Comparison of ENCODE assay signal across 20 mouse cellular contexts in the genomic region with DNA sequence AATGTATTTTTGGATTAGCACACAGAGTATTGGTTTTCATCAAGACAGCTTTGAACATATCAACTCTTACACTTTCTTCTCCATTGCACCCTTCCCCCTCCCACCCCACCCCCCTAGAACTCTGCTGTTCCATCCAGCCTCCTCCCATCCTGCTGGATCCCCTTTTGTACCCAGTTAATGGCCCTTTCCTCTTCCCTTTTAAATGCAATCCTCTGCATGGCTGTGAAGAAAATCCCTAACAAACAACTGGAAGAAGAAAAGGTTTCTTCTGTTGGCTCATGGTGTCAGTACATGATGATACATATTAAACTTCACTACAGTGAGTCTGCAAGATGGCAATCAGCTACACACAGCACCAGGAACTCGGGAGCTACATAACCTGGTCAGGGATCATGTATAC.
"Had no signal": no experiment of that assay in that cellular context is flagged by ENCODE, and none has a peak within 500 bp of the region (broad histone marks: within the 10 kb centered on the region; RNA-seq: fewer than 3 reads in every experiment).

No protein-coding gene starts in this region.

- H3K4me2 ChIP-seq: lung, embryonic 15.5 days; midbrain, embryonic 12.5 days; neural tube, embryonic 13.5 days; neural tube, embryonic 15.5 days had no signal

- H3K27ac ChIP-seq: lung, embryonic 15.5 days; midbrain, embryonic 10.5 days; midbrain, embryonic 12.5 days; neural tube, embryonic 13.5 days; neural tube, embryonic 15.5 days had no signal

- H3K9ac ChIP-seq: lung, embryonic 15.5 days; midbrain, embryonic 12.5 days; neural tube, embryonic 13.5 days; neural tube, embryonic 15.5 days had no signal

- H3K4me3 ChIP-seq: lung, embryonic 15.5 days; midbrain, embryonic 10.5 days; midbrain, embryonic 12.5 days; myocyte; neural tube, embryonic 13.5 days; neural tube, embryonic 15.5 days had no signal

- DNase-seq: lung, adult 2 months; lung, postnatal 14 days; lung, postnatal 36 days; midbrain, embryonic 14.5 days; retina, postnatal 1 day; right cerebral cortex, adult 18-20 months; right cerebral cortex, postnatal 25 days; right cerebral cortex, postnatal 4 days; spleen, adult 18-20 months; thymus, adult 18-20 months; thymus, postnatal 14 days; thymus, postnatal 36 days had no signal

- H3K36me3 ChIP-seq: lung, embryonic 15.5 days; midbrain, embryonic 10.5 days; midbrain, embryonic 12.5 days; neural tube, embryonic 13.5 days; neural tube, embryonic 15.5 days had no signal

- H3K4me1 ChIP-seq: lung, embryonic 15.5 days; midbrain, embryonic 10.5 days; midbrain, embryonic 12.5 days; neural tube, embryonic 13.5 days; neural tube, embryonic 15.5 days had no signal

- H3K27me3 ChIP-seq: lung, embryonic 15.5 days; midbrain, embryonic 12.5 days; neural tube, embryonic 13.5 days; neural tube, embryonic 15.5 days had no signal

- ATAC-seq: lung, postnatal 0 days; midbrain, embryonic 16.5 days had no signal

- H3K9me3 ChIP-seq: lung, embryonic 15.5 days; midbrain, embryonic 10.5 days; midbrain, embryonic 12.5 days; neural tube, embryonic 13.5 days; neural tube, embryonic 15.5 days had no signal
